Mouse (Mus musculus) large intestine, adult 2 months (tissue): Measurements from ENCODE around the gene Tldc2. TPM values are rescaled to one million over a fixed set of nuclear protein-coding genes. Genes with fewer than 3 reads are reported as not detected.
A peak's percentile ranks its signal among the peaks of the same experiment; 100 is the strongest.

Source experiments
- DNase-seq: peaks from one replicate; pipeline ENCODE4 v3.0.0-alpha.2; 2012; ENCODE audit warnings: low read depth, low spot score
- WGBS: fragments of 180-500 bp; shearing (Covaris S2); methylation state at CpG from one replicate; pipeline ENCODE4 v1.1.7; 2018; 5-methylcytosine and 5-hydroxymethylcytosine counted together
- polyA plus RNA-seq: library from polyadenylated mRNA; depleted of rRNA; stranded (reverse); fragments of >200 nt; gene quantifications from 2 replicates; pipeline ENCODE4 v1.2.3, GENCODE M21; 2012

The Tldc2 gene
- polyA plus RNA-seq, 1 experiment = 15.5 TPM

DNA sequence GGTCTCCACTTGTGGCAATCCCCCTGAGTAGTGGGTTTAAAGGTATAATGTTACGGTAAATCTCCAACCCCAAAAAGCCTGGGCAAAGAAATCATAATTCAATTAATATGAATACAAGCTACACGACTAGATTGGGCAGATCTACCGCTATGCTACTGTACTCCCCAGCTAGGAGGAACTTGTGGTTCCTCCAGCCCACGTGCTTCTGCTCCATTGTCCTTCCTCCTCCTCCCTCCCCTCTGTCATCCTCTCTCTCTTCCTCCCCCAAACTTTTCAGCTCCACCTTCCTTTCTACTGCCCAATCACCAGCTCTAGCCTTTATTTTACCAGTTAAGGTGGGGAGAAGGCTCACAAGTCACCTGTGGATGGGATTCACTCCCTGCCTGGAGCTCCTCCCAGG, 21.4 kb downstream of the Tldc2 start:
- DNase-seq = no peak
- WGBS = 79% methylated on average over 4 of the region's 4 CpGs

DNA sequence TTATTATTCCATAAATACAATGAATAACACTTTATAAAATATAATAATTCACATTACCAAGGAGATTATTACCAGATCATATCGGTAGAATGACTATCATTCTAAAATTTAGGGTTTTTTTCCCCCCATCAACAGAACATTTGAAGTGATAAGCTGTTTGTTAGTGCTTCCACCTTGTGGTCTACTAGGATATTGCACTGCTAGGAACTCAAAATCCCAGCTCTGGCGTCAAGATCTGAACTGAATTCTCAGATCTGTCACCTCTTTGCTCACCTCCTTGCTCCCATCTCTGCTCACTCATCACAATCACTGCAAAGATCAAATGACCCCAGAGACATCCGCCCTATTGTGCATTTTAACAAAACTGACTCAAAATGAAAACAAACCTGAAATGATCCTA, 30.1 kb downstream of the Tldc2 start:
- WGBS = 21% methylated on average over 3 of the region's 3 CpGs
- DNase-seq = no peak

- WGBS = 51% methylated on average over 4 of the region's 4 CpGs
- no peak for DNase-seq
Measured at GRCm38 (mm10) chr2:157118556-157118955, 31.7 kb downstream of the Tldc2 start.

GRCm38 (mm10) chr2:157119075-157119474, 32.2 kb downstream of the Tldc2 start:
- no peak for DNase-seq
- 53% methylated on average over 3 of the region's 3 CpGs for WGBS

DNA sequence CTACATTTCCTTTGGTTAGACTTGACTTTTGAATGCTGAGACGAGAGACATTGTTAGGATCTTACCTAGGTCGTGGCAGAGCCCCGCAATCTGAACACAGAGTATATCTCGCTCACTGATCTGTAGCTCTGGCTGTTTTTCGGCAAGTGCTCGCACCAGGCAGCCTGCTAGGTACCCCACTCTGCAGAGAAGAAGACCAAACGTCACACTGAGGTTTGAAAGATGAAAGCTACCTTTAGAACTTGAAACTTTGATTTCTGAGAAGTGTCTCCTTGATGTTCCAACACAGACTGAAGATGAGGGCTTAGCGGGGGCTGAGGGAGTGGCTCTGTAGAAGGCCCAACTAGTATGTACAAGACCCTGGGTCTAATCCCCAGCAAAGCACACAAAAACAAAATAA, 34.9 kb downstream of the Tldc2 start:
- no peak for DNase-seq
- 89% methylated on average over 8 of the region's 8 CpGs for WGBS

- DNase-seq = no peak
- WGBS = 78% methylated on average over 3 of the region's 3 CpGs
Measured at GRCm38 (mm10) chr2:157125246-157125645, 38.4 kb downstream of the Tldc2 start.

GRCm38 (mm10) chr2:157127370-157127769, 40.5 kb downstream of the Tldc2 start:
- DNase-seq = no peak
- WGBS = 21% methylated on average over 3 of the region's 3 CpGs

DNA sequence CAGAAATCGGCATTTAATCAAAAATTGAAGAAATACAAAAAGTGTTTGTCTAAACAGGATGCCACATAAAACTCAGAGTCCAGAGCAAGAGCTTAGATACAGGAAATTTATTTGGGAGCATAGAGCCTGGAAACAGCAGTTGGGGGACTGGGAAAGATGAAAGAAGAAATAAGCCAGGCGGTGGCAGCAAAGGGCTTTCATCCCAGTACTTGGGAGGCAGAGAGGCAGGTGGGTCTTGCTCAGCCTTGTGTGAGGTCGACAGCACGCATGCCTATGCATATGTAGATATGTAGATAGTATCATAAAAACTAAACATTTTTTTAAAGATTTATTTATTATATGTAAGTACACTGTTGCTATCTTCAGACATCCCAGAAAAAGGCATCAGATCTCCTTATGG, 41.2 kb downstream of the Tldc2 start:
- no peak for DNase-seq

DNA sequence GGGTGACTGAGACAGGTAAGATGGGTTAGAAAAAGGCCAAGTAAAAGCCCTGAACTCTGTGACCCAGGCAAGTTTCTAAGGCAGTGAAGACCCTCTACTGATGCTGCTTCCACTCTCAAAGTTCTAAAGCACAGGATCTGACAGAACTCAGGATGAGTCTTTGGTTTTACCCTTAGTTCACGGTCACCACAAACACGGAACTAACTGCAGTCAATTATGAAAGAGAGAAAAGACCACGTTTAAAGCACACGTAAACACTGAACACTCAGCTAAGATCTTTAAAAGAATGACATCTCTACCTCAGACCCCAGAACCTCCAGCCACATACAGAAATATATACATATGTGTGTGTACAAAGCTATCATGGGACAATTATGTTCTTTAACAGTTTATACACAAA, 42.2 kb downstream of the Tldc2 start:
- 29% methylated on average over 4 of the region's 4 CpGs for WGBS
- DNase-seq = no peak

More for the DNA sequence above, 41.2 kb downstream of the Tldc2 start:
- 49% methylated on average over 4 of the region's 4 CpGs for WGBS

GRCm38 (mm10) chr2:157129601-157130164, 42.8 kb downstream of the Tldc2 start:
- no peak for DNase-seq
- 8% methylated on average over 11 of the region's 11 CpGs for WGBS

DNA sequence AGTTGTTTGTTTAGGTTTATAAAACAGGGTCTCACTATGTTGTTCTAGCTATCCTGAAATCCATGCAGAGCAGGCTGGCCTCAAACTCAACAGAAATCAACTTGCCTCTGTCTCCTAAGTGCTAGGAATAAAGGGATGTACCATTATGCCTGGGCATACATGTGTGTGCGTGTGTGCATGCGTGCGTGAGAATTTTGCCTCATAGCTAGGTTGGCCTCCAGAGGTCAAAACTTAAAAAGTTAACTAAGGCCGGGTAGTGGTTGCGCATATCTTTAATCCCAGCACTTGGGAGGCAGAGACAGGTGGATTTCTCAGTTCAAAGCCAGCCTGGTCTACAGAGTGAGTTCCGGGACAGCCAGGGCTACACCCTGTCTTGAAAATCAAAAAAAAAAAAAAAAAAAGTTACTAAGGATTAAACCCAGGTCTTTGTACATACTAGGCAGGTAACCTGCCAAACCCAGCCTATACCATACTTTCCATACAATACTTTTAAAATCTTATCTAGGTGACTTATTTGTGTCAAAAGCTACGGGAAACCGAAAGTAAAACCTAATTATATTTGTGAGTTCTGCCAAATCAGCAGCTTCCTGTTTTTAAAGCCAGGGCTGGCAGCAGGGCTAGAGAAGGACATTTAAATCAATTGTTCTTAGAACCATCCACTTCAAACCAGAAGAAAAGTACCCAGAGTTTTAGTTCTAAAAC, 44.1 kb downstream of the Tldc2 start:
- 47% methylated on average over 8 of the region's 8 CpGs for WGBS
- no peak for DNase-seq

DNA sequence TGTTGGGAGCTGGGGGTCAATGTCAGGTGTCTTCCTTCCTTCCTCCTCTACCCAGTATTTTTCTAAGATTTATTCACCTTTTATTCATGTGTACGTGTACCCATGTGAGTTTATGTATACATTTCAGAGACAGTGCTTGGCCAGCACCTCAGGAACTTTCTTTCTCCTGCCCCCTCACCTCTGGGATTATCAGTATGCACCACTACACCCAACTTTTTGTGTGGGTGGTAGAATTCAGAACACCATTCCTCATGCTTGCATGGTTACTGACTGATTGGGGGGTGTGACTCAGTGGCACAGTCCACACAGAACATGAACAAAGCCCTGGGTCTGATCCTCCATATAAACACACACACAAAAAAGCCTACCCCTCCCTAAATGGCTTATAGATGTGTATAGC, 45.2 kb downstream of the Tldc2 start:
- DNase-seq = no peak
- WGBS = 69% methylated on average over 1 of the region's 1 CpGs

DNA sequence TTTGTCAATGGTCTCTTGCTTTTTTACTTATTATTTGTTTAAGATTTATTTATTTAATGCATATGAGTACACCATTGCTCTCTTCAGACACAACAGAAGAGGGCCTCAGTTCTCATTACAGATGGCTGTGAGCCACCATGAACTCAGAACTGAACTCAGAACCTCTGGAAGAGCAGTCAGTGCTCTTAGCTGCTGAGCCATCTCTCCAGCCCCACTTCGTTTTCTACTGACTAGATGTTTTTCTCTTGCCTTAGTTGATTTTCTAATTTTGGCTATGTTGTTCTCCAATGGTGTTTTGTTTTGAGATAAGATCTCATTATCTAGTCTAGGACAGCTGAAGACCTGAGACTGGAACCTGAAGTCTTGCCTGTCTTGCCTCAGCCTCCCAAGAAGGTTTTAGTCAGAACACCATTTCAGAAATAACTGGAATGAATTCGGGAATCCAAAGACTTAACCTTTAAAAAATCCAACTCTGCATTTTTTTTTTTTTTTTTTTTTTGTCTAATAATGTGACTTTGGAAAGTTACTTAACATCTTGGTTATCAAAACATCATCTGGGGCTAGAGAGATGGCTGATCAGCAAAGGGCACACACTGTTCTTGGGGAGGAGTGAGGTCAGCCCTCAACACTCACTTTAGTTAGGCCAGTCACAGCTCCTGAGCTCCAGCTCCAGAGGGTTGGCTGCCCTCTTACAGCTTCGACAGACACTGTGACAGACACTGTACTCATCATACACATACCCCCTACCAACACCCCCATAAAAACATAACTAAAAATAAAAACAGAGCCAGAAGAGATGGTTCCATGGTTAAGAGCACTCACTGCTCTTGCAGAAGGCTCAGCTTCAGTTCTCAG, 46.1 kb downstream of the Tldc2 start:
- 70% methylated on average over 3 of the region's 3 CpGs for WGBS
- no peak for DNase-seq

DNA sequence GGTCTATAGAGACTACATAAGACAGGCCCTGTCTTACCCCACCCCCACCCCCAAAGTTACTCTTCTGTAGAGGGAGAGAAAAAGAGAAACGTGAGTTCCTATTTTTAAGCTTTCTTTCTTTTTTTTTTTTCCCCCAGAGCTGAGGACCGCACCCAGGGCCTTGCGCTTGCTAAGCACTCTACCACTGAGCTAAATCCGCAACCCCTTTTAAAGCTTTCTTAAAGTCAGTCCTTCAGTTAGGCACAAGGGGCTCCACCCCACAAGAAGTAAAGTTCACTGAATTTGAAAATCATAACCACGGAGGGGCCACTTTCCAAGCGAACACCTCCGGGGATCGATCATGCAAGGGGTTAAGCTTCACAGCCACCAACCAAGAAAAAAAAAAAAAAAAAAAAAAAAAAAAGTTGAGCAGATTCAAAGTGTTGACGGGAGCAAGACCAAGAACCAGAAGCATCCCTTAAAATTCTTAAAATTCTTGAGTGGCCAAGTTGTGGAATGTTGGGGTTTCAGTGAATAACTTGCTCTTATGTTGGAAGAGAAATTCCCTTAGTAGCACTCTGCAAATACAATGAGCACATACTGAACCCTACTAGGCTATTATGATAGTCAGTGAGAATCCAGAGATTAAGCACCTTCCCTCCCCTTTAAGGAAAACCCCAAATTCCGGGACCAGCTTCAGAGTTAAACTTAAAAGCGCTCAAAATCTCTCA, 47.1 kb downstream of the Tldc2 start:
- WGBS = 38% methylated on average over 11 of the region's 11 CpGs
- DNase-seq = no peak

DNA sequence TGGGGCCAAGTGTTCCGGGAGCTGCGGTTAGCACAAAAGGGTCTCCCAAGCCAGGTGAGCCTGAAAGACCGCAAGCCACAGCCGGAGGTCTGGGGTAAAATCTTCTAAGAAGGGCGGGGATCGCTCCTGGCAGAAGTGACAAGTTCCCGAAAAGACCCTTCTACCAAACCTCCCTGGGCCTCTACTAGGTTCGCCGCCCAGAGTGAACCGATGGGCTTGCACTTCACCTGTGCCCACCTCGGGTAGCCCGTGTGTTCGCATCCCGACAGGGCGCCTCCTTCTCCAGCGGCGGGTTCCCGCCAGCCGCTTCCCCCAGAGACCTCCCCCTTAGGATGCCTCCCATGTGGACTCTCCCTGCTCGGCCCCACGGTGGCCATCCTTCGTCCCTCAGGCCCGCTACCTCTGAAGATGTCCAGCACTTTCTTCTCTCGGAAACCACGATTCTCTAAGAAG, 47.6 kb downstream of the Tldc2 start:
- under 1% methylated on average over 25 of the region's 25 CpGs for WGBS
- DNase-seq = no peak

DNA sequence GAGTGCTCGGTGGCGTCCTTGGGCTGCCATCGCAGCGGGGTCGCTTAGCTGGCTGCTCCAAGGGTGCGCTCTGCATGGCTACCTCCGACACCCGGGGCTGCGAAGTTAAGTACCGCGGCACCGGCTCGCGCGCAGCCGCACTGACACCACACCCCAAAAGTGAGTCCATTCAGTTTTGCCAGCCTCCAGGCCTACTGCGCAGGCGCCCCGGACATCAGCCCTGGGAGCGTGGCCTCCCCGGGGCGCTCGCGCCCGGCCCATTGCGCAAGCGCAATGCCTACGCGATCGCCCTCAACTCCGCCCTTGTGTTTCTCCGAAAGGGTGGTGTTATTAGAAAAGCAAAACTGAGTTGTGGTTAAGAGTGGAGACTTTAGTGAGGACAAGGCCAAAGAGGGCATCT, 48.2 kb downstream of the Tldc2 start, which contains the start of gene Samhd1:
TSS of gene Samhd1 (minus strand) at position 252 of the 400 bp plus-strand sequence.
- WGBS = under 1% methylated on average over 32 of the region's 32 CpGs
- DNase-seq = peak; percentile 86

DNA sequence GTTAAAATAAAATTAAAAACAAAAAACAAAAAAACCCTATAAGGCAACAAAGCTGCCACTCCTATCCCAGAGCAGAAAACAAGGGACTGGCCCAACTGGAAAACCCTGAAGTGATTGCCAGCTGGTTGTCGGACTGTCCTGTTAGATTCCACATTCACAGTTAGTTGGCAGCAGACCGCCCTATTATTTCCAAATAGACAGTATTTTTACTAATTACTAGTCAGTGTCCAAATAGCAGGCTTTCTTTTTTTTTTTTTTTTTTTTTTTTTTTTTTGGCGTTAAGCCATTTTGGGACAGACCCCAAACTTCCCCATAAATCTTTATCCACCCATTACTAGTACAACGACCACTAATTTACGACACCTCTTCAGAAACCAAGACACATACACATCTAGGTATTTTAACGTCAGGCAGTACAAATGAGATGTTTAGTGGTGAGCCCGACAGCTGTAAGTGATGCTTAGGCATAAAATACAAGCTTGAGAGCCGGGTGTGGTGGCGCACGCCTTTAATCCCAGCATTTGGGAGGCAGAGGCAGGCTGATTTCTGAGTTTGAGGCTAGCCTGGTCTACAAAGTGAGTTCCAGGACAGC, 48.8 kb downstream of the Tldc2 start:
- 66% methylated on average over 10 of the region's 10 CpGs for WGBS
- DNase-seq = no peak

DNA sequence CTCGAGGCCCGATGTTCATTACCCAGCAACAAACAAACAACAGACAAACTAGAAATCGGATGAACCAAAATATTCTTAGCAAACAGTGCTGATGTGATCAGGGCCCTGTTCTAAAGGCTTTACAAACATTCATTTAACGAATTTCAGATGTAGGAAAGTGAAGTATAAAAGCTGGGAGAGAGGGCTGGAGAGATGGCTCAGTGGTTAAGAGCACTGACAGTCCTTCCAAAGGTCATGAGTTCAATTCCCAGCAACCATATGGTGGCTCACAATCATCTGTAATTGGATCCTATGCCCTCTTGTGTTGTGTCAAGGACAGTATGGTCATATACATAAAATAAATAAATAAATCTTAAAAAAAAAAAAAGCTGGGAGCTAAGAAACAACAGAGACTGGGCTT, 49.3 kb downstream of the Tldc2 start:
- 82% methylated on average over 4 of the region's 4 CpGs for WGBS
- no peak for DNase-seq

DNA sequence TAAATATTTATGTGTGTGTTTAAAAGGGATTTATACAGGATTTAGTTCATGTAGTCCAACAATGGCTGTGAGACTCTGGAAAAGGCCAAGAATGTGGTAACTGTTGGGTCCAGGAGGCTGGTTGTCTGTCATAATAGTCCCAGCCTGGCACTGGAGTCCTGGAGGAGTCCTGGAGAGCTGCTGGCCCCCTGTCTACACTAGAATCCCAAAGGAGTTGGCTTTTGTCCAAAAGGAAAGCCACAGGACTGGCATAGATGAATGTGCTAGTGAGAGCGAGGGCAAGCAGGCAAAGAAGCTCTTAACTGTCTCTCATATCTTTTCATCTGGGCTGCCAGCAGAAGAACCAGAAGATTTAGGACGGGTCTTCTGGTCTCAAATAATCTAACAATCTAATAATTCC, 49.8 kb downstream of the Tldc2 start:
- WGBS = 67% methylated on average over 2 of the region's 2 CpGs
- DNase-seq = no peak
